Mouse (Mus musculus): ENCODE data around the gene Gstm6. TPM values are rescaled to one million over a fixed set of nuclear protein-coding genes. Genes with fewer than 3 reads are reported as not detected.
"Not testable (repeated sequence)": the region's sequence is repeated elsewhere in the genome, so short reads cannot be mapped to it uniquely, and the experiment has no call there.

Gene Gstm6
- polyA plus RNA-seq, 1 experiment: not detected

DNA sequence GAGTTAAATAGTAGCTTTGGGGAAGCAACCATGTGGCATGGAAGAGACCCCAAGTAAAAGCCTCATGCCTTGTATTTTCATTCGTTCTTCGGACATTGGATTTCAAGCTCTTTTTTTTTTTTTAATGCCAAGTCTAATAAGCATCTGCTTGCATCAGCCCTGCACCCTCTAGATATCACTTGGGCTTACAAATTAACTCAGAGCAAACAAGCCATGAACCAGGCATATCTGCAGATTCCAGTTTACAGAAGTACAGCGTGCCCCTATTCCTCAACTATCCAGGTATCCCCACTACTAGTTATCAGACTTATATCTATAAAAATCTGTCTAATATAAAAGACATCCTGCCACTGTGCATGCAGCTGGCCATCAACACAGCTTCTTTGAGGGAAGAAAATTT lies 28.5 kb upstream of the Gstm6 start:
- H3K9me3 ChIP-seq (ENCODE audit: control insufficient read depth, low read length): no peaks in the 10 kb centered on the region
- no peak for TF ChIP-seq GATA1 (IDR thresholded peaks at IDR 0.05; ENCODE audit: low read length)
- TF ChIP-seq TAL1 (IDR thresholded peaks at IDR 0.05; ENCODE audit: low read length): no peak

DNA sequence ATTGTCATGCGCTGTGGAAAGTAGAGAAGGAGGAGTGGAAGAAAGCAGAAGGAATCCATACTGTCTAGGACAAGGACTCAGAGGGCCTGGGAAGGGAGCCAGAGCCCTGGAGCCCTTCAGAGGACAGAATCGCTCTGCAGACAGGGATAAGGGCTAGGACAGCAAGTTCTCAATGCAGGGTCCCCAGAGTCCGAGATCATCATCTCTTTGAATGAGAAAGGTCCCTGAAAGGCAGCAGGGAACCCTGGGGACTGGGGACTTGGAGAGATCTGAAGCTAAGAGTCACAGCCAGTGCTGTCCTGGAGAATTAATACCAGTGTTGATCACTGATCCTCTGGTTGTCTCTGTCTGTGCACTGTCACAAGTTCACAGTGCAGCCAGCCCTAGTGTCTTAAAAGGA lies 27.6 kb upstream of the Gstm6 start:
- H3K36me3 ChIP-seq (ENCODE audit: control insufficient read depth); H3K9me3 ChIP-seq (ENCODE audit: control insufficient read depth, low read length); H3K4me1 ChIP-seq (ENCODE audit: control insufficient read depth); H3K27me3 ChIP-seq (ENCODE audit: control insufficient read depth); H3K4me3 ChIP-seq (replicated peaks): not testable (repeated sequence)

More for the DNA sequence above, 28.5 kb upstream of the Gstm6 start:
- H3K36me3 ChIP-seq (ENCODE audit: control insufficient read depth): no peaks in the 10 kb centered on the region
- H3K4me3 ChIP-seq (replicated peaks): no peak overlapping the region
- no peaks in the 10 kb centered on the region for H3K4me1 ChIP-seq (ENCODE audit: control insufficient read depth)
- H3K27me3 ChIP-seq (ENCODE audit: control insufficient read depth): no peaks in the 10 kb centered on the region

DNA sequence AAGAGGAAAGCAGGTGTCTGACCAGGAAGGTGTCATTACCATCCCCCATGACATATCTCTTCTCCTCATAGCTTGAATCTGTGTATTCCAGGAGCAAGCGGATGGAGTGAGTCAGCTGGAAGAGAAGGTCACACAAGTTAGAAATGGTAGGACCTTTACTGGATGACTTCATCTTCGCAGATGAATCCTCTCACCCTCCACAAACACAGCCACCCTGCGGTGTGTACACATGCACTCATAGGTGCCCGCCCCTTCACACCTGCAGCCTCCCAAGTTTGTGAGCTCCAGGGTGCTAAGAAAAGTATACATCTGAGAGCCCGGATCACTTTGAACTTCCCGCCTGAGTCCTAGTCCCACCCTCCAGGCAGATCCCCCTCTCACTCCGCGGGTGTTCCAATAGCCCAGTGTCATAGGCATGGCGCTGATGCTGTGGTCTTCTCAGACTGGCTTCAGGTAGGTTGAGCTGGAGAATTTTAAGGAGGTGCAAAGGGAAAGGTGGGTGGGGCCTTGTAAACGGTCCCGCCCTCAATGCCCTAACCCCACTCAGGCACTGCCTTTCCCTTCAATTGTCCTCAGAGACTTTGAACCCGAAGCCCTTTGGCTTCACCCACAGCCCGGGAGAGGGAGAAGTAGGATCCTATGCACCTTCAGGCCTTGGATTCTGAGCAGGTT lies 25.3 kb upstream of the Gstm6 start, which contains the start of gene Gstm3:
Gene Gstm3 (minus strand): TSS at position 560 of the 672 bp plus-strand sequence.
- Histone ChIP-seq H3K4me3 (replicated peaks) (no peak within 1 kb of the TSS), H3K4me1 (ENCODE audit: control insufficient read depth) (peaks cover 13% of the 10 kb centered on the region), H3K36me3 (ENCODE audit: control insufficient read depth) (no peaks in the 10 kb centered on the region), H3K27me3 (ENCODE audit: control insufficient read depth) (no peaks in the 10 kb centered on the region), H3K9me3 (ENCODE audit: control insufficient read depth, low read length) (no peaks in the 10 kb centered on the region)
- TF ChIP-seq TAL1 (IDR thresholded peaks at IDR 0.05; ENCODE audit: low read length): no peak

- no peaks in the 10 kb centered on the region for H3K9me3 ChIP-seq (ENCODE audit: control insufficient read depth, low read length)
- no peaks in the 10 kb centered on the region for H3K27me3 ChIP-seq (ENCODE audit: control insufficient read depth)
- no peaks in the 10 kb centered on the region for H3K36me3 ChIP-seq (ENCODE audit: control insufficient read depth)
- no peak overlapping the region for H3K4me3 ChIP-seq (replicated peaks)
- H3K4me1 ChIP-seq (ENCODE audit: control insufficient read depth): peaks cover 15% of the 10 kb centered on the region
- TF ChIP-seq GATA1 (IDR thresholded peaks at IDR 0.05; ENCODE audit: low read length) (no peak), TAL1 (IDR thresholded peaks at IDR 0.05; ENCODE audit: low read length) (no peak)
Measured at GRCm38 (mm10) chr3:107966631-107967030, 23.1 kb upstream of the Gstm6 start.

GRCm38 (mm10) chr3:107965592-107965991 lies 22.0 kb upstream of the Gstm6 start:
- no peak overlapping the region for H3K4me3 ChIP-seq (replicated peaks)
- H3K4me1 ChIP-seq (ENCODE audit: control insufficient read depth): peaks cover 15% of the 10 kb centered on the region
- H3K36me3 ChIP-seq (ENCODE audit: control insufficient read depth): no peaks in the 10 kb centered on the region
- no peaks in the 10 kb centered on the region for H3K27me3 ChIP-seq (ENCODE audit: control insufficient read depth)
- H3K9me3 ChIP-seq (ENCODE audit: control insufficient read depth, low read length): no peaks in the 10 kb centered on the region
- TF ChIP-seq GATA1 (IDR thresholded peaks at IDR 0.05; ENCODE audit: low read length) (no peak), TAL1 (IDR thresholded peaks at IDR 0.05; ENCODE audit: low read length) (no peak)

DNA sequence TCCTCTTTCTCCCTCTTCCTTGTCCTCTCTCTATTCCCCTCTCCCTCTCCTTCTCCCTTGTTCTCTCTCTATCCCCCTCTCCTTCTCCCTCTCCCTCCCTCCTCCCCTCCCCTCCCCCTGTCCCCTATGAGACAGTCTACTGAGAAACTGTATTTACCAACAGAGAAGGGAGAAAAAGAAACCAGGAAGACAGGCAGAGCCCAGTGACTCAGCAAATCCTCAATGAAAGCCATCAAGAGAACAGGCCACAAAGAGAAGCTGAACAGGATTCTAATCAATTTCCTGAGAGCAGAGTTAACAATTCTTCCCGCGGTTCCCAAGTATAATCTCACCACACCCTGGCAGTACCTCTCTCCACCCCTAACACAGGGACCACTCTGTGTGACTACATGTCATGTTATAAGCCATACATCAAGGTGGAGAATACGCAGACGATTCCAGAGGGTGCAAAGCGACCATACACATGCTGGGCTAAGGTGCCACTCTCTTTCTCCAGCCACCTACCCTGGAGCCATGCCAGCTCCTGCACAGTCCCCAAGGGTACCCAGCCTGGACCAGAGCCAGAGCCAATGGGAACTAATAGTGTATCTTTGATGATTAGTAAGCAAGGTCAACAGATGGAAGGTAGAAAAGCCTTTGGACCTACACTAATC lies 21.2 kb upstream of the Gstm6 start:
- Histone ChIP-seq H3K4me3 (replicated peaks) (no peak overlapping the region), H3K4me1 (ENCODE audit: control insufficient read depth) (peaks cover 15% of the 10 kb centered on the region), H3K36me3 (ENCODE audit: control insufficient read depth) (no peaks in the 10 kb centered on the region)

GRCm38 (mm10) chr3:107964026-107964425 lies 20.5 kb upstream of the Gstm6 start:
- H3K36me3 ChIP-seq (ENCODE audit: control insufficient read depth): no peaks in the 10 kb centered on the region
- H3K27me3 ChIP-seq (ENCODE audit: control insufficient read depth): peaks cover 2% of the 10 kb centered on the region; the same call in 1 of the 2 replicates
- TF ChIP-seq GATA1 (IDR thresholded peaks at IDR 0.05; ENCODE audit: low read length) (no peak), TAL1 (IDR thresholded peaks at IDR 0.05; ENCODE audit: low read length) (no peak)
- no peaks in the 10 kb centered on the region for H3K9me3 ChIP-seq (ENCODE audit: control insufficient read depth, low read length)
- H3K4me3 ChIP-seq (replicated peaks): no peak overlapping the region
- H3K4me1 ChIP-seq (ENCODE audit: control insufficient read depth): peaks cover 15% of the 10 kb centered on the region

More for the DNA sequence above, 21.2 kb upstream of the Gstm6 start:
- H3K27me3 ChIP-seq (ENCODE audit: control insufficient read depth): peaks cover 2% of the 10 kb centered on the region; the same call in 1 of the 2 replicates
- TF ChIP-seq GATA1 (IDR thresholded peaks at IDR 0.05; ENCODE audit: low read length) (no peak), TAL1 (IDR thresholded peaks at IDR 0.05; ENCODE audit: low read length) (no peak)
- H3K9me3 ChIP-seq (ENCODE audit: control insufficient read depth, low read length): no peaks in the 10 kb centered on the region

DNA sequence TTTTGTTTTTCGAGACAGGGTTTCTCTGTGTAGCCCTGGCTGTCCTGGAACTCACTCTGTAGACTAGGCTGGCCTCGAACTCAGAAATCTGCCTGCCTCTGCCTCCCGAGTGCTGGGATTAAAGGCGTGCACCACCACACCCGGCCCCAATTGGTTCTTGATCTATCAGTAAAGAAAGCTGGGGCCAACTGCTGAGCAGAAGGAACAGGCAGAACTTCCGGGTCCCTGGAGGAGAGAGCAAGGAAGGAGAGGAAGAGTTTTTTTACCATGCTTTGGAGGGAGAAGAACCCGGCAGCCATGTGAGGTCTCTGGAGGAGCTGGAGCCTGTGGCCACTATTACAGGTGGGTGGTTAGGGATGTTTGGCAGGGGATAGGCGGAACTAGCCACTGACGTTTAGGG lies 11.7 kb upstream of the Gstm6 start:
- not testable (repeated sequence) for H3K9me3 ChIP-seq (ENCODE audit: control insufficient read depth, low read length); H3K27me3 ChIP-seq (ENCODE audit: control insufficient read depth); H3K36me3 ChIP-seq (ENCODE audit: control insufficient read depth); H3K4me1 ChIP-seq (ENCODE audit: control insufficient read depth); H3K4me3 ChIP-seq (replicated peaks)

DNA sequence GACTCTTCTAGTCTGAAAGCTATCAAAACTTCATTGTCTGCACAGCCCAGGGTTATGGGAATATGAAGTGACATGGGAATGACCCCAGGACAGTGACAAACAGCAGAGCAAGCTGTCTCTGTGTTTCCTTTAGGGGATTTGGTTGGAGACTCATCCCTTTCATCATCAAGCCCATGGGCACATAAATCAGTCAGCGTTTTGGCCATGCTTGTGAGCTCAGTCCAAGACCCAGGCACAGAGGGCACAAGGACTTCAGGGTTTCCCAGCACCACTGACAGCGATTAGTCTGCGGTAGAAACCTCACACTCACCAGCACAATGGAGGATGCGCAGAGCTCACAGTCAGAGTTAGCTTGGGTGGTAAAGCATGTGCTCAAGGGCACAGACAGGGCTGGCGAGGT lies 10.4 kb upstream of the Gstm6 start:
- Histone ChIP-seq H3K4me1 (ENCODE audit: control insufficient read depth) (no peaks in the 10 kb centered on the region), H3K27me3 (ENCODE audit: control insufficient read depth) (no peaks in the 10 kb centered on the region), H3K4me3 (replicated peaks) (no peak overlapping the region), H3K9me3 (ENCODE audit: control insufficient read depth, low read length) (no peaks in the 10 kb centered on the region), H3K36me3 (ENCODE audit: control insufficient read depth) (no peaks in the 10 kb centered on the region)
- no peak for TF ChIP-seq GATA1 (IDR thresholded peaks at IDR 0.05; ENCODE audit: low read length)

GRCm38 (mm10) chr3:107953328-107953755 lies 9.8 kb upstream of the Gstm6 start:
- Histone ChIP-seq H3K4me3 (replicated peaks) (no peak overlapping the region), H3K36me3 (ENCODE audit: control insufficient read depth) (no peaks in the 10 kb centered on the region), H3K27me3 (ENCODE audit: control insufficient read depth) (no peaks in the 10 kb centered on the region), H3K9me3 (ENCODE audit: control insufficient read depth, low read length) (no peaks in the 10 kb centered on the region), H3K4me1 (ENCODE audit: control insufficient read depth) (no peaks in the 10 kb centered on the region)
- TF ChIP-seq TAL1 (IDR thresholded peaks at IDR 0.05; ENCODE audit: low read length) (no peak), GATA1 (IDR thresholded peaks at IDR 0.05; ENCODE audit: low read length) (no peak)

Measured in erythroblast, embryonic 14.5 days (primary cell).